Mouse (Mus musculus): ENCODE measurements around the gene Tnk1.

Tnk1 gene

GRCm38 (mm10) chr11:69803328-69803727 is 55.2 kb downstream of the Tnk1 start:
- DNase-seq (ENCODE audit: low spot score in 2 of 2): no peak

GRCm38 (mm10) chr11:69802648-69803105 is 55.9 kb downstream of the Tnk1 start:
- peak; percentile 79 to 86 for DNase-seq (ENCODE audit: low spot score in 2 of 2)

GRCm38 (mm10) chr11:69801379-69801977 is 57.1 kb downstream of the Tnk1 start, which contains the start of gene Fgf11:
TSS of gene Fgf11 (minus strand) at chr11:69801857.
- DNase-seq (ENCODE audit: low spot score in 2 of 2): no peak

Data from urinary bladder, postnatal 4 days (tissue).